Mouse (Mus musculus): Measurements from ENCODE around the gene Polr3gl.

GRCm38 (mm10) chr3:96561946-96562681 is 31.9 kb downstream of the Polr3gl start:
- no peak for TF ChIP-seq POLR2A (IDR thresholded peaks at IDR 0.05; ENCODE audit: extremely low read depth, insufficient read depth, low read length)
- no peak for TF ChIP-seq CTCF (IDR thresholded peaks at IDR 0.05; ENCODE audit: low read depth, low read length)

Measured in liver, adult 2 months (tissue).